Mouse (Mus musculus): ENCODE results near the gene Acot7.

DNA sequence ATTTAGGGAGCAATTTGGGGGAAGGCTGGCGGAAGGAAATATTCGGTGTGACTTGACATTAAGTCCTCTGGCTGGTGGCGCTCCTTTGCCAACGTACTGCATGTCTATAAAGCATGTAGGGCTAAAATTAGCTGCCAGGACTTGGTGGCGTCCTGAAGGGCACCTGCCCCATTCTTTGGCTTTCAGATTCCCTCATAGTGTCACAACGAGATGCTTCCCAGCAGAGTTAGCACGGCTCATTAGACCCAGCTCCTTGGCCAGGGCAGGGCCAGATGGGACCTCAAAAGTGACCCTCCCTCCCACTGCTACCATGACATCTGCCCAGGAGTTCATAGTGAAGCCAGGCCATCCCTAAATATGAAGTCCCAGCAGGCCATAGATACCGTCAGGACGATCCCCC, 92.7 kb downstream of the Acot7 start:
- TF ChIP-seq CTCF (IDR thresholded peaks at IDR 0.05; ENCODE audit: borderline replicate concordance, extremely low read depth, insufficient read depth, insufficient read length) (no peak), POLR2A (IDR thresholded peaks at IDR 0.05; ENCODE audit: borderline replicate concordance, extremely low read depth, insufficient read depth, insufficient read length, poor library complexity, severe bottlenecking) (no peak)
